Mouse (Mus musculus) hindbrain, postnatal 0 days (tissue): Measurements from ENCODE around the gene Olfr649. TPM values are rescaled to one million over a fixed set of nuclear protein-coding genes. Genes with fewer than 3 reads are reported as not detected.

Experiments used
- ATAC-seq: fragments of 200-750 bp; cut with Nextera tagmentation; 2 replicates; pipeline ENCODE4 v1.8.0; 2017; ENCODE audit warnings: mild to moderate bottlenecking, moderate TSS enrichment, moderate library complexity
- DNase-seq: peaks from one replicate; pipeline ENCODE4 v3.0.0-alpha.2; 2015; ENCODE audit warnings: low spot score
- H3K27ac ChIP-seq: fragments of 300-500 bp; sonication (generic); 2 replicates; pipeline ENCODE4 v1.5.1; 2014; ENCODE audit warnings: mild to moderate bottlenecking
- H3K27me3 ChIP-seq: fragments of 300-500 bp; sonication (generic); 2 replicates; pipeline ENCODE4 v1.6.1; 2014; ENCODE audit warnings: low read length, mixed read lengths; ENCODE audit not compliant: insufficient read depth
- H3K36me3 ChIP-seq: fragments of 300-500 bp; sonication (generic); 2 replicates; pipeline ENCODE4 v1.6.1; 2014; ENCODE audit warnings: low read length, mixed read lengths; ENCODE audit not compliant: insufficient read depth
- H3K4me1 ChIP-seq: fragments of 300-500 bp; sonication (generic); 2 replicates; pipeline ENCODE4 v1.6.1; 2014; ENCODE audit warnings: antibody characterized with exemption, low read length, mixed read lengths; ENCODE audit not compliant: insufficient read depth
- H3K4me2 ChIP-seq: fragments of 300-500 bp; sonication (generic); 2 replicates; pipeline ENCODE4 v1.6.1; 2014; ENCODE audit warnings: low read depth, mild to moderate bottlenecking, low read length, moderate library complexity, mixed read lengths
- H3K4me3 ChIP-seq: fragments of 300-500 bp; sonication (generic); 2 replicates; pipeline ENCODE4 v1.5.1; 2014; ENCODE audit warnings: low read length
- H3K9ac ChIP-seq: fragments of 300-500 bp; sonication (generic); replicated peaks from 2 replicates; pipeline ENCODE4 v1.6.1; 2014; ENCODE audit warnings: mild to moderate bottlenecking, low read length, moderate library complexity, mixed read lengths
- H3K9me3 ChIP-seq: fragments of 300-500 bp; sonication (generic); 2 replicates; pipeline ENCODE4 v1.6.1; 2016; ENCODE audit warnings: low read length, mixed read lengths
- CTCF ChIP-seq: IDR thresholded peaks from 2 replicates; pipeline ENCODE4 v1.5.1; 2016; ENCODE audit warnings: antibody characterized with exemption, control low read depth, low read depth
- WGBS: fragments of 180-500 bp; shearing (Covaris S2); extraction: QIAGEN DNeasy Blood & Tissue Kit; methylation state at CpG from one replicate; pipeline ENCODE4 v1.1.7; 2014; 5-methylcytosine and 5-hydroxymethylcytosine counted together
- polyA plus RNA-seq: library from polyadenylated mRNA; unstranded; fragments of >200 nt; fragmentation: Nextera tagmentation; extraction: Ambion mirVana; gene quantifications from 2 replicates; pipeline ENCODE4 v1.2.1, GENCODE M21; 2015
- total RNA-seq: library from RNA; depleted of rRNA; stranded (reverse); fragments of >200 nt; gene quantifications from 2 replicates; pipeline ENCODE4 v1.2.3, GENCODE M21; 2014; rRNA removed

Gene Olfr649
- total RNA-seq (not detected in 2 replicates), polyA plus RNA-seq (not detected in 2 replicates)

DNA sequence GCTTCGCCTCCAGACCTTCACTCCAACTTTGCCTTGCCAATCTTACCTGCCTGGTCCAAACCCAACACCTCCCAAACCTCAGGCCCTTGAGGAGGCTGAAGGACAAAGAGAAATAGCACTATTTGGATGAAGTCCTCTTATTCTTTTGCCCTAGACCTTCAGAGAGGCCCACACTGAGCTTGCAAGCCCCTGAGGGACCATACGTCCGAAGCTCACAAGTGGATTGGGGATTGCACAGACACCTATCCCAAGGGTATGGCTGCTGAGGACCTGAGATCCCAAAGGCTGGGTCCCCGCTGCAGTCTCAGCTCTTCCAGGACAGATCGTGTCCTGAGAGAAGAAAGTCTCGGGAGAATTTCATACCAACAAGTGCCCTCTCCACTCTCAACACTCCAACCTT lies at the start of gene Olfr649:
Gene Olfr649 (minus strand): TSS at position 101 of the 400 bp plus-strand sequence.
- H3K36me3 ChIP-seq: no peaks in the 10 kb centered on the region
- H3K4me1 ChIP-seq: no peaks in the 10 kb centered on the region
- no peak within 1 kb of the TSS for H3K9ac ChIP-seq
- no peaks in the 10 kb centered on the region for H3K27me3 ChIP-seq
- TF ChIP-seq CTCF: no peak
- no peaks in the 10 kb centered on the region for H3K9me3 ChIP-seq
- WGBS: 90% methylated on average over 6 of the region's 6 CpGs
- no peak within 1 kb of the TSS for H3K4me3 ChIP-seq
- no peak for ATAC-seq
- no peak for DNase-seq
- H3K4me2 ChIP-seq: no peak within 1 kb of the TSS
- no peak within 1 kb of the TSS for H3K27ac ChIP-seq

- no peaks in the 10 kb centered on the region for H3K4me1 ChIP-seq
- peak; percentile 70 for TF ChIP-seq CTCF
- DNase-seq: peak; percentile 73
- H3K27me3 ChIP-seq: no peaks in the 10 kb centered on the region
- H3K27ac ChIP-seq: peak within 1 kb of the TSS; percentile 33
- peak; percentile 83 for ATAC-seq
- H3K4me3 ChIP-seq: peak within 1 kb of the TSS; percentile 40
- H3K9ac ChIP-seq: no peak within 1 kb of the TSS; the same call in 1 of the 2 replicates
- H3K9me3 ChIP-seq: no peaks in the 10 kb centered on the region
- no peaks in the 10 kb centered on the region for H3K36me3 ChIP-seq
- 10% methylated on average over 13 of the region's 13 CpGs for WGBS
- peak within 1 kb of the TSS; percentile 48 for H3K4me2 ChIP-seq
Measured at GRCm38 (mm10) chr7:104244287-104245181, 48.7 kb upstream of the Olfr649 start, which contains the start of gene Trim34a. Trim34a (plus strand) TSS chr7:104244457.

GRCm38 (mm10) chr7:104243616-104244015 lies 47.8 kb upstream of the Olfr649 start:
- Histone ChIP-seq H3K27me3 (no peaks in the 10 kb centered on the region), H3K36me3 (no peaks in the 10 kb centered on the region), H3K9me3 (no peaks in the 10 kb centered on the region), H3K4me2 (no peak overlapping the region), H3K27ac (no peak overlapping the region), H3K4me1 (no peaks in the 10 kb centered on the region), H3K4me3 (no peak overlapping the region), H3K9ac (no peak overlapping the region)
- ATAC-seq: no peak
- no peak for TF ChIP-seq CTCF
- 56% methylated on average over 1 of the region's 1 CpGs for WGBS
- no peak for DNase-seq

- no peak overlapping the region for H3K4me3 ChIP-seq
- H3K36me3 ChIP-seq: no peaks in the 10 kb centered on the region
- TF ChIP-seq CTCF: no peak
- H3K27ac ChIP-seq: no peak overlapping the region
- H3K9ac ChIP-seq: no peak overlapping the region
- H3K9me3 ChIP-seq: no peaks in the 10 kb centered on the region
- H3K4me2 ChIP-seq: no peak overlapping the region
- ATAC-seq (no peak), DNase-seq (no peak)
- H3K4me1 ChIP-seq: no peaks in the 10 kb centered on the region
- H3K27me3 ChIP-seq: no peaks in the 10 kb centered on the region
Measured at GRCm38 (mm10) chr7:104240857-104241256, 45.1 kb upstream of the Olfr649 start.

DNA sequence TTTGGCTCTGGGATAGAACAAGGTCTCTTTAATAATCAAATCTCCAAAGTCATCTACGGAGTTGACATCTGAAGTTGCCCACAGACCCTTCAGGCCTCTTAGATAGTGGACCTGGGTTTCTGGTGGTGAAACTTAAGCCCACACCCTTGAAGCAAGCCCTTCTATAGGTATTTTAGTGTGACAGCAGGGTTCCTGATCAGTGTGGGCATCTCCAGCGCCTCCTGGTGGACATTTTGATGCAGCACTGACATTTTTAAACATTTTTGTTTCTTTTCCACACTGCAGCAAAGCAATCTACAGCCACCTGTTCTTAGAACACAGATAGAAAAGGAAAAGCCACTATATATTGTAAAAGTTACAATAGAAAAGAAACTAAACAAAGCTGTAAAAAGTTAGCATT lies 35.4 kb upstream of the Olfr649 start:
- H3K4me3 ChIP-seq: no peak overlapping the region
- no peak overlapping the region for H3K4me2 ChIP-seq
- no peak for ATAC-seq
- no peaks in the 10 kb centered on the region for H3K9me3 ChIP-seq
- H3K9ac ChIP-seq: no peak overlapping the region
- H3K36me3 ChIP-seq: no peaks in the 10 kb centered on the region
- peak; percentile 20 for DNase-seq
- H3K27me3 ChIP-seq: no peaks in the 10 kb centered on the region
- TF ChIP-seq CTCF: peak; percentile 63
- H3K27ac ChIP-seq: no peak overlapping the region
- no peaks in the 10 kb centered on the region for H3K4me1 ChIP-seq
- WGBS: 42% methylated on average over 2 of the region's 2 CpGs

- peak within 1 kb of the TSS; percentile 30 for H3K4me3 ChIP-seq
- peak within 1 kb of the TSS; percentile 58 for H3K4me2 ChIP-seq
- H3K9ac ChIP-seq: peak within 1 kb of the TSS; percentile 39
- TF ChIP-seq CTCF: no peak
- H3K27ac ChIP-seq: no peak within 1 kb of the TSS
- ATAC-seq: peak; percentile 79
- WGBS: 4% methylated on average over 37 of the region's 37 CpGs
- DNase-seq: peak; percentile 59
- H3K4me1 ChIP-seq: peaks cover 7% of the 10 kb centered on the region; the same call in 1 of the 2 replicates
- no peaks in the 10 kb centered on the region for H3K27me3 ChIP-seq
- no peaks in the 10 kb centered on the region for H3K9me3 ChIP-seq
- no peaks in the 10 kb centered on the region for H3K36me3 ChIP-seq
Measured at GRCm38 (mm10) chr7:104218701-104219569, 23.1 kb upstream of the Olfr649 start, which contains the start of gene Trim6. Trim6 (plus strand) TSS chr7:104218793.
